Mouse (Mus musculus) heart, postnatal 0 days (tissue): ENCODE data around the gene St8sia2. TPM values are rescaled to one million over a fixed set of nuclear protein-coding genes. Genes with fewer than 3 reads are reported as not detected.
A peak's percentile ranks its signal among the peaks of the same experiment; 100 is the strongest.

Experiments used
- ATAC-seq: fragments of 200-750 bp; cut with Nextera tagmentation; 2 replicates; pipeline ENCODE4 v1.8.0; 2017; ENCODE audit warnings: low read depth, moderate number of reproducible peaks, moderate library complexity; ENCODE audit not compliant: insufficient read depth
- DNase-seq: peaks from one replicate; pipeline ENCODE4 v3.0.0-alpha.2; 2016; ENCODE audit warnings: low spot score
- H3K27ac ChIP-seq: fragments of 300-500 bp; sonication (generic); 2 replicates; pipeline ENCODE4 v1.5.1; 2014; ENCODE audit warnings: low read depth, mild to moderate bottlenecking
- H3K27me3 ChIP-seq: fragments of 300-500 bp; sonication (generic); 2 replicates; pipeline ENCODE4 v1.6.1; 2014; ENCODE audit warnings: low read length, mixed read lengths; ENCODE audit not compliant: control insufficient read depth, insufficient read depth
- H3K36me3 ChIP-seq: fragments of 300-500 bp; sonication (generic); replicated peaks from 2 replicates; pipeline ENCODE4 v1.6.1; 2014; ENCODE audit warnings: low read length, mixed read lengths; ENCODE audit not compliant: control insufficient read depth, insufficient read depth
- H3K4me1 ChIP-seq: fragments of 300-500 bp; sonication (generic); 2 replicates; pipeline ENCODE4 v1.6.1; 2014; ENCODE audit warnings: antibody characterized with exemption; ENCODE audit not compliant: control insufficient read depth, insufficient read depth
- H3K4me2 ChIP-seq: fragments of 300-500 bp; sonication (generic); 2 replicates; pipeline ENCODE4 v1.6.1; 2014; ENCODE audit warnings: low read depth, mild to moderate bottlenecking, low read length, moderate library complexity
- H3K4me3 ChIP-seq: fragments of 300-500 bp; sonication (generic); 2 replicates; pipeline ENCODE4 v1.5.1; 2014; ENCODE audit warnings: low read depth, low read length
- H3K9ac ChIP-seq: fragments of 300-500 bp; sonication (generic); replicated peaks from 2 replicates; pipeline ENCODE4 v1.6.1; 2014; ENCODE audit warnings: low read depth, low read length, mixed read lengths
- H3K9me3 ChIP-seq: fragments of 300-500 bp; sonication (generic); replicated peaks from 2 replicates; pipeline ENCODE4 v1.6.1; 2016; ENCODE audit warnings: low read length; ENCODE audit not compliant: control insufficient read depth
- CTCF ChIP-seq: IDR thresholded peaks from 2 replicates; pipeline ENCODE4 v1.5.1; 2016; ENCODE audit warnings: antibody characterized with exemption, control low read depth, low read depth
- EP300 ChIP-seq: IDR thresholded peaks from 2 replicates; pipeline ENCODE4 v1.6.1; 2016; ENCODE audit warnings: antibody characterized with exemption, low read depth
- WGBS: fragments of 180-500 bp; shearing (Covaris S2); extraction: QIAGEN DNeasy Blood & Tissue Kit; methylation state at CpG from one replicate; pipeline ENCODE4 v1.1.7; 2014; 5-methylcytosine and 5-hydroxymethylcytosine counted together
- polyA plus RNA-seq: library from polyadenylated mRNA; unstranded; fragments of >200 nt; fragmentation: Nextera tagmentation; extraction: Ambion mirVana; gene quantifications from 2 replicates; pipeline ENCODE4 v1.2.1, GENCODE M21; 2015
- total RNA-seq: library from RNA; depleted of rRNA; stranded (reverse); fragments of >200 nt; gene quantifications from 2 replicates; pipeline ENCODE4 v1.2.3, GENCODE M21; 2014; ENCODE audit warnings: low replicate concordance; rRNA removed

Gene St8sia2
- total RNA-seq (0.31 and 7.3 TPM in 2 replicates), polyA plus RNA-seq (0.62 and 0.66 TPM in 2 replicates)

DNA sequence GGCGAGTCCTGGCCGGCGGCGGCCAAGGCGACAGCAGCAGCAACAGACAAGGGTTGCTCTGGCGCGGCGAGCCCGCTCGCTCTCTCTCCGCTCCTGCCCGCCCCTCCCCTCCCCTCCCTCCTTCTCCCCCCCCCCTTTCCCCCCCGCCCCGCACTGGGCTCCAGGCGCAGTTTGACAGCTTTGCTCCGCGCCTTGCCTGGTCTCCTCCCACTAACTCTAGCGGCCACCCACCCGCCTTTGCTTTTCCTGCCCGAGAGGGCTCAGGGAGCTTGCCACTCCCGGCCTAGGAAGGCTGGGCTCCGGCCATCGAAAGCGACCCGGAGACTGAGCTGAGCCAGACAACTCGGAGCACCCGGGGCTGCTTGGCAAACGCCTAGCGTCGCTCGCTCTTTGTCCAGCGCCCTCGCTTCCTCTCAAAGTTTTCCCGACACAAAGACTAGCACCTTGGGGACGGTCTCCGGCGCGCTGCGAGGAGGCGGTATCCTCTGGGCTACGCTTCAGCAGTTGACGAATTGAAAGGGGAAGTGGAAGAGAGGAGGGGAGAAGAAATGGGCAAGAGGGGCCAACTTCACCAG, at the start of gene St8sia2:
Gene St8sia2, minus strand, starts transcription at position 90 of the 575 bp plus-strand sequence.
- H3K36me3 ChIP-seq, result no peaks in the 10 kb centered on the region
- H3K4me1 ChIP-seq, result peaks cover 3% of the 10 kb centered on the region; the same call in 1 of the 2 replicates
- no peak within 1 kb of the TSS for H3K27ac ChIP-seq
- ATAC-seq, result peak; percentile 73
- peaks cover 48% of the 10 kb centered on the region for H3K27me3 ChIP-seq
- peak; percentile 21 for DNase-seq
- no peak for TF ChIP-seq CTCF
- TF ChIP-seq EP300, result no peak
- peak within 1 kb of the TSS; percentile 95 for H3K4me2 ChIP-seq
- H3K4me3 ChIP-seq, result peak within 1 kb of the TSS; percentile 65
- no peaks in the 10 kb centered on the region for H3K9me3 ChIP-seq
- H3K9ac ChIP-seq, result peak within 1 kb of the TSS; percentile 21; the same call in 1 of the 2 replicates
- under 1% methylated on average over 38 of the region's 42 CpGs for WGBS

DNA sequence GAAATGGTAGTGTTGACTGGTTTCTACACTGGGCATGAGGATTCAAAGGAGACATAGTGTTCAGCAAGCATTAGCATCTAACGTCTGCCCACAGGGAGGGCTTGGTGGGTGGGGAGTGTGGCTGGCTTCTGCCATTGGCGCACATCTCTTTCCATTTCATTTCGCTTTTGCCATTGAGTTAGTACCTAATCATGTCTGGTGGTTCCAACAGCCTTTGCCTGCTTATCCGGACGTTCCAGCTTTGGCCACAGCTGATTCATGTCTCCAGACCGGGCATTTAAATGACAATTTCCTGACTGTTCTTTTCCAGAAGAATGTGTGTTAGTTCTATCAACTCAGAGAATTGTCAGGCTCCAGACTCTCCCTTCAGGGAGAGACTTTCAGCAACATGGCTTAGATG, 47.6 kb upstream of the St8sia2 start:
- no peaks in the 10 kb centered on the region for H3K4me1 ChIP-seq
- H3K9ac ChIP-seq, result no peak overlapping the region
- ATAC-seq, result no peak
- WGBS, result 76% methylated on average over 6 of the region's 6 CpGs
- no peak overlapping the region for H3K4me3 ChIP-seq
- TF ChIP-seq EP300, result no peak
- no peak for TF ChIP-seq CTCF
- no peak overlapping the region for H3K4me2 ChIP-seq
- H3K36me3 ChIP-seq, result no peaks in the 10 kb centered on the region
- H3K9me3 ChIP-seq, result no peaks in the 10 kb centered on the region
- no peaks in the 10 kb centered on the region for H3K27me3 ChIP-seq
- no peak overlapping the region for H3K27ac ChIP-seq
- no peak for DNase-seq

- Histone ChIP-seq H3K9ac (no peak overlapping the region), H3K4me3 (no peak overlapping the region), H3K27me3 (no peaks in the 10 kb centered on the region), H3K36me3 (no peaks in the 10 kb centered on the region), H3K4me2 (no peak overlapping the region), H3K4me1 (no peaks in the 10 kb centered on the region), H3K9me3 (no peaks in the 10 kb centered on the region), H3K27ac (no peak overlapping the region)
- ATAC-seq, result no peak
- TF ChIP-seq EP300 (no peak), CTCF (no peak)
- no peak for DNase-seq
- 69% methylated on average over 3 of the region's 3 CpGs for WGBS
Observed at GRCm38 (mm10) chr7:74060306-74060946, 46.9 kb upstream of the St8sia2 start.

- Histone ChIP-seq H3K4me3 (no peak overlapping the region), H3K36me3 (no peaks in the 10 kb centered on the region), H3K9me3 (no peaks in the 10 kb centered on the region), H3K27me3 (no peaks in the 10 kb centered on the region), H3K9ac (no peak overlapping the region), H3K4me1 (no peaks in the 10 kb centered on the region), H3K4me2 (no peak overlapping the region), H3K27ac (no peak overlapping the region)
- no peak for DNase-seq
- no peak for TF ChIP-seq EP300
- TF ChIP-seq CTCF, result no peak
- WGBS, result 68% methylated on average over 3 of the region's 3 CpGs
- ATAC-seq, result no peak
Observed at GRCm38 (mm10) chr7:74059684-74060083, 46.2 kb upstream of the St8sia2 start.

DNA sequence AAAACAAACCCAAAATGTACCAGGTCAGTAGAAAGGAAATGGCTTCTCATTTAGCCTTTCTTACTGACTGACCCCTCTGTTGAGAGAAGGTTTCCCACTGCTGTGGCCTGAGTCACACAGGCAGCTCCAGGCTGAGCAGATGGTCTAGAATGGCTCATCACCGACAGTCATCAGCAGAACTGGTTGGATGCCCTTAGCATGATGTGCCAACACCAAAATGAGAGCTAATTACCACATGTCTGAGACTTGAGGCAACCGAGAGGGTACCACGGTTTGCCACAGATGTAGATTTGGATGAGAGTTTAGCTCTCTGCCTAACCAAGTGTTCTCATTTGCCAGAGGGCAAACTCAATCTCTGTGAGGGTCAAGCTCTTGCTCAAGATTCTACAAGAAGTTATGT, 42.3 kb upstream of the St8sia2 start:
- WGBS, result 76% methylated on average over 3 of the region's 3 CpGs
- H3K9me3 ChIP-seq, result no peaks in the 10 kb centered on the region
- no peak for DNase-seq

More for the DNA sequence above, 42.3 kb upstream of the St8sia2 start:
- Histone ChIP-seq H3K36me3 (no peaks in the 10 kb centered on the region), H3K4me3 (no peak overlapping the region), H3K9ac (no peak overlapping the region), H3K27ac (no peak overlapping the region), H3K4me2 (no peak overlapping the region), H3K4me1 (no peaks in the 10 kb centered on the region), H3K27me3 (no peaks in the 10 kb centered on the region)
- no peak for TF ChIP-seq CTCF
- TF ChIP-seq EP300, result no peak
- no peak for ATAC-seq
